Mouse (Mus musculus): ENCODE measurements around the gene Ccdc187.

Ccdc187 gene

GRCm38 (mm10) chr2:26294457-26294856, at the start of gene Ccdc187:
Gene Ccdc187 (minus strand): TSS chr2:26294557.
- DNase-seq, result no peak

- DNase-seq, result no peak
These were observed 48.5 kb upstream of the Ccdc187 start for GRCm38 (mm10) chr2:26342609-26343490.

GRCm38 (mm10) chr2:26342044-26342443, 47.7 kb upstream of the Ccdc187 start:
- DNase-seq, result no peak

- no peak for DNase-seq
These were observed 47.2 kb upstream of the Ccdc187 start for GRCm38 (mm10) chr2:26341510-26341981.

GRCm38 (mm10) chr2:26339204-26339551, 44.8 kb upstream of the Ccdc187 start:
- DNase-seq, result no peak

- DNase-seq, result no peak
These were observed 44.2 kb upstream of the Ccdc187 start for GRCm38 (mm10) chr2:26338302-26339203.

- no peak for DNase-seq
These were observed 36.3 kb upstream of the Ccdc187 start for GRCm38 (mm10) chr2:26330702-26331101.

- no peak for DNase-seq
These were observed 35.7 kb upstream of the Ccdc187 start for GRCm38 (mm10) chr2:26330056-26330468.

- DNase-seq, result no peak
These were observed 35.0 kb upstream of the Ccdc187 start for GRCm38 (mm10) chr2:26329402-26329801.

GRCm38 (mm10) chr2:26327852-26328251, 33.5 kb upstream of the Ccdc187 start:
- DNase-seq, result no peak

- peak in 1 of 2 experiments; percentile 47 for DNase-seq
These were observed 31.2 kb upstream of the Ccdc187 start for GRCm38 (mm10) chr2:26325386-26326181.

GRCm38 (mm10) chr2:26324917-26325316, 30.6 kb upstream of the Ccdc187 start:
- DNase-seq, result no peak

- DNase-seq, result no peak
These were observed 29.4 kb upstream of the Ccdc187 start for GRCm38 (mm10) chr2:26323589-26324325.

GRCm38 (mm10) chr2:26320245-26321185, 26.2 kb upstream of the Ccdc187 start:
- DNase-seq, result no peak

- DNase-seq, result no peak
These were observed 25.3 kb upstream of the Ccdc187 start for GRCm38 (mm10) chr2:26319519-26320244.

GRCm38 (mm10) chr2:26319109-26319508, 24.8 kb upstream of the Ccdc187 start:
- DNase-seq, result no peak

- no peak for DNase-seq
These were observed 23.8 kb upstream of the Ccdc187 start for GRCm38 (mm10) chr2:26317991-26318672.

- DNase-seq, result no peak
These were observed 23.0 kb upstream of the Ccdc187 start for GRCm38 (mm10) chr2:26317371-26317770.

GRCm38 (mm10) chr2:26316576-26317246, 22.4 kb upstream of the Ccdc187 start:
- DNase-seq, result no peak

Measured in spleen, adult 18-20 months (tissue).